Mouse (Mus musculus) urinary bladder, postnatal 36 days (tissue): ENCODE measurements at regions not wholly inside any gene's neighbourhood (a gene's known extent, or its start where the extent isn't known, plus 50 kb on each side); places are given as distances from the start of the nearest gene placed in this dataset.

Experiments used
- DNase-seq, 2 experiments: peaks; one replicate each; pipeline ENCODE4 v3.0.0; 2022; ENCODE audit warnings: low spot score in 2 of 2, mixed read lengths in 1 of 2

- no peak for DNase-seq
Measured at GRCm38 (mm10) chr7:83245867-83246266, 338.9 kb upstream of the Tmc3 start.

GRCm38 (mm10) chr7:83251995-83252563 is 332.6 kb upstream of the Tmc3 start:
- DNase-seq: no peak

- DNase-seq: no peak
Measured at GRCm38 (mm10) chr7:83253001-83253400, 331.7 kb upstream of the Tmc3 start.

GRCm38 (mm10) chr7:83253432-83253831 is 331.3 kb upstream of the Tmc3 start:
- DNase-seq: no peak

GRCm38 (mm10) chr7:83254411-83254810 is 330.3 kb upstream of the Tmc3 start:
- no peak for DNase-seq

- no peak for DNase-seq
Measured at GRCm38 (mm10) chr7:83256236-83256784, 328.4 kb upstream of the Tmc3 start.

- no peak for DNase-seq
Measured at GRCm38 (mm10) chr7:83258363-83258916, 326.3 kb upstream of the Tmc3 start.

GRCm38 (mm10) chr7:83261489-83261888 is 323.2 kb upstream of the Tmc3 start:
- DNase-seq: no peak

- no peak for DNase-seq
Measured at GRCm38 (mm10) chr7:83289915-83290773, 294.6 kb upstream of the Tmc3 start.

- no peak for DNase-seq
Measured at GRCm38 (mm10) chr7:83307112-83307511, 277.6 kb upstream of the Tmc3 start.

- no peak for DNase-seq
Measured at GRCm38 (mm10) chr7:83312172-83312571, 272.6 kb upstream of the Tmc3 start.

GRCm38 (mm10) chr7:83329809-83330412 is 254.8 kb upstream of the Tmc3 start:
- DNase-seq: no peak

- no peak for DNase-seq
Measured at GRCm38 (mm10) chr7:83347103-83347754, 237.5 kb upstream of the Tmc3 start.

GRCm38 (mm10) chr7:83369191-83369590 is 215.5 kb upstream of the Tmc3 start:
- DNase-seq: no peak

- DNase-seq: no peak
Measured at GRCm38 (mm10) chr7:83369605-83370004, 215.1 kb upstream of the Tmc3 start.

- no peak for DNase-seq
Measured at GRCm38 (mm10) chr7:83376826-83377225, 207.9 kb upstream of the Tmc3 start.

GRCm38 (mm10) chr7:83381381-83382181 is 203.1 kb upstream of the Tmc3 start:
- no peak for DNase-seq

GRCm38 (mm10) chr7:83382803-83383363 is 201.8 kb upstream of the Tmc3 start:
- DNase-seq: no peak

GRCm38 (mm10) chr7:83391388-83391787 is 193.3 kb upstream of the Tmc3 start:
- DNase-seq: no peak

- DNase-seq: no peak
Measured at GRCm38 (mm10) chr7:83392181-83392580, 192.5 kb upstream of the Tmc3 start.

- no peak for DNase-seq
Measured at GRCm38 (mm10) chr7:83392625-83393024, 192.1 kb upstream of the Tmc3 start.
